Mouse (Mus musculus): Measurements from ENCODE around the gene Clpx.

DNA sequence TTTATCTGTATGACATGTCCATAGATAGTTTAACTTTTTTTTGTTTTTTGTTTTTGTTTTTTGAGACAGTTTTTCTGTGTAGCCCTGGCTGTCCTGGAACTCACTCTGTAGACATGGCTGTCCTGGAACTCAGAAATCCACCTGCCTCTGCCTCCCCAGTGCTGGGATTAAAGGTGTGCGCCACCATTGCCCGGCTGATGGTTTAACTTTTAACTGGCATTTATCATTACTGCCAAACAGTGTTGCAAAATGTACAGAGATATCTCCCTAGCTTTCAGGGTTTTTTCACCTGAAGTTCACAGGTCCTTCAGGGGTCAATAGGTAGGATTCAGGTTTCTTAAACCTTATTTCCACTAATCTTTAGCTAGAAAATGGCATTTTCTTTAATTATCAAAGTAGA lies 3.0 kb downstream of the Clpx start:
- no peak for TF ChIP-seq CTCF (IDR thresholded peaks at IDR 0.05; ENCODE audit: low read depth, low read length)
- TF ChIP-seq GATA2 (IDR thresholded peaks at IDR 0.05; ENCODE audit: borderline replicate concordance, low read depth, low read length), result no peak
- no peak for TF ChIP-seq TAL1 (conservative IDR thresholded peaks at IDR 0.05; ENCODE audit: low read depth, low read length)
- no peak for TF ChIP-seq POLR2AphosphoS5 (IDR thresholded peaks at IDR 0.05; ENCODE audit: insufficient replicate concordance, low read depth, low read length)
- no peak for TF ChIP-seq GATA1 (IDR thresholded peaks at IDR 0.05; ENCODE audit: borderline replicate concordance, low read length)
